Mouse (Mus musculus) thymus, postnatal 36 days (tissue): Measurements from ENCODE around the gene Gm49403.
"Not testable (repeated sequence)": the region's sequence is repeated elsewhere in the genome, so short reads cannot be mapped to it uniquely, and the experiment has no call there.

Experiments used
- DNase-seq, 2 experiments: peaks; one replicate each; pipeline ENCODE4 v3.0.0; 2022; ENCODE audit warnings: mixed read lengths in 2 of 2

Gene Gm49403

DNA sequence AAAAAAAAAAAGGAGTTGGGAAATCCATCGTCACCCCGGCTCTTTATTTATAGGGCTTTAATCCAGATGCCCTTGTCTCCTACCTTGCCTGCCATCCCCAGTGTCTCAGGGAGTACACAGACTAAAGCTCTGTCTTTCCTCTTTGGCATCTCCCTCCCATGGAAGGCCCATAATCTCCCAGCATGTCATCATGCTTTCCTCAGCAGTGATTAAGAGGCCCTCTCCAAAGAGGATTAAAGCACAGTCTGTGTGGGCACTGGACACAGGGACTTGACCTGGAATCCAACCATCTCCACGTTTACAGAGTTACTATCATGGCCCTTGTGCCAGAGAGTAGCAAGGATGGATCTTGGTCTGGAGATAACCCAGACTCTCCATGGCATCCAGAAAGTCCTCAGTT is at the start of gene Gm49403, which contains the start of gene Lbhd1:
Gene Gm49403, plus strand, starts transcription at position 315 of the 400 bp plus-strand sequence.
Gene Lbhd1, plus strand, starts transcription at position 117 of the 400 bp plus-strand sequence.
- no peak for DNase-seq

DNA sequence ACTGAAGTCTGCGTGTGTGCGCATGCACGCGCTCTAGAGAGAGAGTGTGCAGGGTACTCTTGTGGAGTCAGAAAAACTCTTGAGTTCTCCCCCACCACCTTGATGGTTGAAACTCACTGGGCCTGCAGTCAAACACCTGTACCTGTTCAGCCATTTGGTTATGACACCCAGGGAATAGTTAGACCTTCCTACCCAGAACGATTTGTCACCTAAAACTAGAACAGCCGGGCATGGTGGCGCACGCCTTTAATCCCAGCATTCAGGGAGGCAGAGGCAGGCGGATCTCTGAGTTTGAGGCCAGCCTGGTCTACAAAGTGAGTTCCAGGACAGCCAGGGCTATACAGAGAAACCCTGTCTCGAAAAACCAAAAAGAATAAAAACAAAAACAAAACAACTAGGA is 47.4 kb upstream of the Gm49403 start:
- DNase-seq: not testable (repeated sequence)

DNA sequence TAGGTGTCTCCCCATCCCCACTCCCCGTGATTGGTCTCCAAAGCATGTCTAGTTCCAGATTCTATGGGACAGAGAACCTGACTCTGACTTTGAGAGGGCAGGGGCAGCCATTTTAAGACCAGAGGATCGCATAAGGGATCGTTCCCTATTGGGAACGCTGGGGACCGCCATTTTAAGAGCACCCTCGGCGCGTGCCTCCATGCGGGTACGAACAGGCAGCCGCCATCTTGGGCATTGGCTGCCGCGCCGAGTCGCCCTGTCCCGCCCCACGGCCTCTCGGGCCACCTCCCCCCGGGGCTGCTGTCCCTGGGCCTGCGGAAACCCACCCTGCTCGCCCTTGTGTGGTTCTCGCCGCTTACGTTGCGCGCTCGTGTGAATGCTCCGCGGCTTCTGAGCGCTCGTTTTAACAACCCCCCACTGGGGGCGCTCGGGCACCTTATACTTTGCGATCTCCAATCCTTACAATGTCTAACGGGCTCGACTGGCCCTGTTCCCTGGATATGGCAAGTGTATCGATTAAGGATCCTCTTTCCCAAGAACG is 46.4 kb upstream of the Gm49403 start, which contains the start of gene Bscl2:
Gene Bscl2, plus strand, starts transcription at position 217 of the 541 bp plus-strand sequence.
- DNase-seq: peak; percentile 81 to 85

DNA sequence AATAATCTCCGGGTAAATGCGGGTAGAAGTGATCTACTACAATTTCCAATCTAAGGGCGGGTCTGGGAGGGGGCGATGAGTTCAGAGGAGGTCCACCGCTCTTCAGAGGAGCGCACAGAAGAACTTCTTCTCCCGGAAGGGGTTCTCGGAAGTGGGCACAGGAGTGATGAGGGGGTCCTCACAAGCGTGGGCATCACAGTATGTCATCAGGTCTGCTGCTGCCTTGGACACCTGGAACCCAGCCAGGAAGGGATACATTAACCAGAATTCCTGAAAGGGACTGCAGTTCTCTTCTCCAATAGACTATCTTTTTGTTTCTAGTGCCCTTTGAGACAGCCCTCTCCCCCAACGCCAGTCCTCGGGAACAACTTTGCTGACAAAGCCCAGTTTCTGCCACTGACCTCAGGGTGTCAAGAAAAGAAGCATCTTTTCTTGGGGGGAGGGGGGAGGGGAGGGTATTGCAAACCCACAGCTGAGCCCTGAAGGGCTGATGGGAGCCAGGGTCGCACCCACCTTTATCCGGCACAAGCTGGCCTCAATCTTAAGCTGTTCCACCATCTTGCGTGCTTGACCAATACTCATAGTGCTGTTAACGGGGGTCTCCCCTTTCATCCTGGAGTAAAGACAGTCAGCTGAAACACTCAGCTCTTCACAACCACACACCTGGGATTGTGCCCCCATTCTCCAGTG is 45.5 kb upstream of the Gm49403 start:
- DNase-seq: no peak

DNA sequence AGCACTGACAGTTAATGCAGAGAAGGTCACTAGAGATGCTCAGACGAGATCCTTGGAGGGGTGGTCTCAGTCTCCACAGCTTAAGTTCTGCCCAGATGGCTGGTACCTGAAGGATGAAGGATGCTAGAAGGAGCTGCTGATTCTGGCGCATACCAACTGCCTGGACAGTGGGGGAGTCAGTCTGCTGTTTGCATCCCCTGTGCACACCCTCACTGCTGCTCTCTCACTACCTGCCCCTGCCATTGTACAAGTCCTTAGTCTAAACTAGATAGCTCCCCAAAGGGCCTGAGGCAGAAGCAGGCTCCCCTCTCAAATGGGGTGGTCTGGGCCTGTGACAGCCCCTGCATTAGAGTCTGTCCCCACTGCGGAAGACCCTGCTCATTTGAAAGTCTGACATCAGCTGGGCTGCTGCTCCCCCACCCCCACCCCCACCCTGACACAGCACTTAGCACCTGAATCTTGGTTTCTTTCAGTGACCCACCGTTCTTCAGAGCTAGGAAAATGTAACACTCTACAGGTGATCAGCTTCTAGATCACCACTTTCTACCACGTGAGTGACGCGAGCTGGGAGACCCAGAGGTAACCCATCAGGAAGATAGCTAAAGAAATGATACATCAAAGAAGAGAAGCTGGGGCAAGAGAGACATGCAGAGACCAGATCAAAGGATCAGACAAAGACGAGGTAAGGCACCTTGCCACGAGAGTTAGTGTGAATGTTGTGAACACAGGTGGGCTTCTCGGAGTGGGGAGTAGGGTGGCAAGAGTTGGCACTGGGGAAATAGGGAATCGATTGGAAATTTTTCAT is 44.4 kb upstream of the Gm49403 start, which contains the start of gene Gng3:
Gene Gng3, minus strand, starts transcription at position 92 of the 805 bp plus-strand sequence.
- no peak for DNase-seq

DNA sequence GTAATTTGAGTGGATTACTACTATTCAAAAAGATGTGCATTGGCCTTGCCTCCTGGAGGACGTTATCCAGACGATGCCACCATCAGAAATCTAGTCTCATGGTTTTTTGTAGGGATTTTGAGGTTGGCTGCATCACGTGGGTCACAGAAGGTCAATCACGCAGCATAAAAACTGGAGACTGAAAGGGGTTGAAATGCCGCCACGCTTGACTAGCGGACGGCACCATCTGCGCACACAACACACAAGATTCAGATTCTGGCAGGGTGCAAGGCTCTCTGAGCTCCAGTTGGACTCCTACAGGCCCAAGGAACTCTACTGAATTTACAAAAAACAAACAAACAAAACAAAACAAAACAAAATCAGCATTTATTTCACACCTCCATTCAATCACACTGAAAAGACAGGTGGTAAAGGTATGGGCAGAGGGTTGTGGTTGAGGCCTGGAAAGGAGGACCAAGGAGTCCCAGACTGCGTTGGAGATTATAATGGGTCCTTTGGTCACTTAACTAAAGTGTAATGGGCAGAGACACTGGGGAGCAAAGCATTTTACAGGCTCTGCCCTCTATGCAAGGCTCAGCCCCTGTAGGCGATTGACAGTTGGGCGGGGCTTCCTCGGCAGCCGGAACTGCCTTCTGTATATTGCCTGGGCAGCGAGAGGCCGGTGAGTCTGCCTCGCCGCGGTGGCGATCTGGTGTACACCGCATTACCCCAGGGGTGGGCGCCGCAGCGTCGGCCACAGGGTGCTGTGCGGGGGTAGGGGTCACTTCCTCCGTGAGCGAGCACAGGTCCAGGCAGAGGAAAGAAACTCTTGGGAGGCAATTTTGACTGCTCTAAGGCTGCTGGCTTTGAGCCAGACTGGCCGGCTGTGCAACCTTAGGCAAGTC is 43.6 kb upstream of the Gm49403 start:
- DNase-seq: peak; percentile 63 to 68

DNA sequence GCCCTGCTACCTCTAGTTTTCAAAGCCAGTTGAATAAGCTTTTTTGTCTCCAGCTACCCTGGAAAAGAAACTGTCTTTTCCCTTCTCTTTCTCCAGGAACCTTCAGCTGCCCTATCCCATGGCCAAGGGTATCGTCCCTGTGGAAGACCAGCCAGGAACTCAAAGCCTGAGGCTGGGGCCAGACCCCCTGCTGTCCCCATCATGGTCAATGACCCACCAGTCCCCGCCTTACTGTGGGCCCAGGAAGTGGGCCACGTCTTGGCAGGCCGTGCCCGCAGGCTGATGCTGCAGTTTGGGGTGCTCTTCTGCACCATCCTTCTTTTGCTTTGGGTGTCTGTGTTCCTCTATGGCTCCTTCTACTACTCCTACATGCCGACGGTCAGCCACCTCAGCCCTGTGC is 42.7 kb upstream of the Gm49403 start:
- no peak for DNase-seq

DNA sequence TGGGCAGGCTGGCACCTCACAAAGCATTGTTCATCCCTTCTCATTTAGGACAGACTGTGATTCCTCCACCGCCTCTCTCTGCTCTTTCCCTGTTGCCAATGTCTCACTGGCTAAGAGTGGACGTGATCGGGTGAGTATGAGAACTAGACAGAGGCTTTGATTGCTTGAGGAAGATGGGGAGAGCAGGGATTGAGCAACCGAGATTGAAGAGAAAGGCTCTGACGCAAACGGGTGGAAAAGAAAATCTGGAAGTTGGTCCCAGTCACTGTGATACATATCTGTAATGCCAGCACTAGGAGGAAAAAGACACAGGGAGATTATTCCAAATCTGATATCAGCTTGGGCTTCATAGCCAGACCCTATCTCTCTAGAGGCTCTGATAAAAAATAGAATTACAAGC is 40.8 kb upstream of the Gm49403 start:
- DNase-seq: no peak

DNA sequence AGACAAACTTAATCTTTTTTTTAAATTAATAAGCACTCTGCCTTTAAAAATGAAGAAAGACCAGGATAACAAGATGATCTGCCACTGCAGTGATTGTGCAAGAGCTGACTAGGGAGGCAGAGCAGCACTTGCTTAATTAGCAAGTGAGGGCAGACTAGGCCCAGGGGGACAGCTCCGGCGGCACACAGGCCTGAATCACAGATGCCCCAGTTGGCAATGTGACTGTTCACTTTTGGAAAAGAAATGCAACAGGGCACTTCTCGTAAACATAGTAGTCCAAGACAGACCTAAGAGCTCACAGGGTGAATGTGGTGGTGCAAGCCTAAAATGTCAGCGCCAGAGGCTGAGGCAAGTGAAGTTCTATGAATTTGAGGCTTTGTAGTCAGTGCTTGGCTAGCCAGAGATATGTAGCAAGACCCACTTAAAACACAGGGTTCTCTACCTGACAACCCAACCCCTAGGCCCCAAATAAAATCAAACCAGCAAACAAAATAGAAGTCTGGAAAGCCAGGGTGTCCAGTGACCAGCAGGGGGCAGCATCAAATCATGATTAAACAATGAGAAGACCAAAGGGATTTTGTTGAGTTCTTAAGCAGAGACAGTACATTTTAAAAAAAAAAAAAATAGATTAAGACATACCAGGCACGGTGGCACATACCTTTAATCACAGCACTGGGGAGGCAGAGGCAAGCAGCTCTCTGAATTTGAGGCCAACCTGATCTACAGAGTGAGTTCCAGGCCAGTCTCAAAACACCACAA is 39.2 kb upstream of the Gm49403 start:
- peak; percentile 61 to 72 for DNase-seq

DNA sequence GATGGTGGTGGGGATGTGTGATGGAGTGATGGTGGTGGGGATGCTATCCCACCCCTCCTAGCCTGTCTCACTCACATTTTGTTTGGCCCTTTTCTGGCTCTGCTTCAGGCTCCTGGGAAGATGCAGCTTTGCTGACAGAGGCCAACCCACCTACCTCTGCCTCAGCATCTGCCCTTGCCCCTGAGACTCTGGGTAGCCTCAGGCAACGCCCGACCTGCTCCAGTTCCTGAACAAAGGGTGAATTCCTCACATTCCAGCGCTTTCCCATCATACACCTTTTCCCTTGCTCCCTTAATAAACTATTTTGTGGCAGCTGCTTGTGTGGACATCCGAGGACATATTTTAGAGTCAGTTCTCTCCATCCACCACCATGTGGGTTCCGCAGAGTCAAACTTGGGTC is 35.4 kb upstream of the Gm49403 start:
- DNase-seq: no peak

DNA sequence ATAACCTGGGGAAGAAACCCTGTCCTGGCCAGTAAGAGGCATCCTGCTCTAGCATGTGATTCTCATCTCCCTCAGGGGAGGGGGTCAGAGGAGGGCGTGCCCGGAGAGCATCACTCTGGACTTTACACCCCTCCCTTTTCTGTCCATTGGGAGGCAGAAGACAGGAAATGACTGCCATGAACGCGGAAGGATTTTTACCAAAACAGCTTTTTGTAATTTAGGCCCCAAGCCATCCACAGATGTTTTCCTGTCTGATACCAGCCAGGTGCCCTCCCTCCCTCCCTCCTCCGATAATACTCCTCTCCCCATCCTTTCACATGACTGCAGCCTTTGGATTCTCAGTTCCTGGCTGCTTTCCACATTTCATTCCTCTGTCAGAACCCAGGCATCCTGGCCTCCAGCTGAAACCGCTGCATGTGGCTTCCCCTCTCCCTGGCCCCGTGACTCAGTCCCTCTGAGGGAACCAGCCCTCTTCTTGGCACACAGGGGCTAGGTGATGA is 33.3 kb upstream of the Gm49403 start, which contains the start of gene Lrrn4cl:
Gene Lrrn4cl, plus strand, starts transcription at position 367 of the 500 bp plus-strand sequence.
- DNase-seq: no peak

DNA sequence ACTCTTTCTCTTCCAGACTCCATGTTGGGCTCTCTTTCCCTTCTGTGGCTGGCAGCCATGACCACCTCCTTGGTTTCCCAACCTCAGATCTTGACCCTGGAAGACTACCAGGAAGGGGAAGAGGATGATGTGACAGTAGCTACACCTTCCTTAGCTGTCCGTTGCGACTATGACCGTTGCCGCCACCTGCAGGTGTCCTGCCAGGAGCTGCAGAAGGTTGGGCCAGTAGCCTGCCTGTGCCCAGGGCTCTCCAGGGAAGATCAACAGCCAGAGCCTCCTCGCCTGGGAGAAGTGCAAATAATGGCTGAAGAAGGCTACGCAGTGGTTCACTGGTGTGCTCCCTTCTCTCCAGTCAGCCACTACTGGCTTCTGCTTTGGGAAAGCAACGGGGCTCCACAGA is 32.1 kb upstream of the Gm49403 start:
- DNase-seq: no peak

DNA sequence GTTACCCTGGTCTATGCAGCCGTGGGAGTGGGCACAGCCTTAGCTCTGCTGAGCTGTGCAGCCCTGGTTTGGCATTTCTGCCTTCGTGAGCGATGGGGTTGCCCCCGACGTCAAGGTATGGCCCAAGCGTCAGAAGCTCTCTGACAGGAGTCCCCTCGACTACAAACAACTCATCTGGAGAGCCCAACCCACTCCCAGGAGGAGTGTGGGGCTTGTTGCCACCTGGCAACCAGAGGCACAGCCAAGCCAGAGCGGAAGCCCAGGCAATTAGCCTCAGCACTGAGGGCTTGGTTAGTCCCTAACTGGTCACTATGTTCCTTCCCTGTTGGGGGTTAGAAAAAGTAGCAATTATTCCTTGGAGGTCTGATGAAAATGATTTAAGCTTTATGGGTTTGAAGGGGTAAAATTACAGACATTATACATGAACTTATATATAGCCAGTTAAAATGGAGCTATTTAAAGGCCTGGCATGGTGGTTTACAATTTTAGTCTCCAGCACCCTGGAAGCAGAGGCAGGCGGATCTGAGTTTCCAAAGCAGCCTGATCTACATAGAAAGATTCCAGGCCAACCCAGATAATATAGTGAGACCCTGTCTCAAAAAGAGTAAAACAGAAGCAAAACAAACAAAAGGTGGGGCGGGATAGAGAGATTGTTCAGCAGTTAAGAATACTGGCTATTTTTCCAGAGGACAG is 31.3 kb upstream of the Gm49403 start:
- no peak for DNase-seq

DNA sequence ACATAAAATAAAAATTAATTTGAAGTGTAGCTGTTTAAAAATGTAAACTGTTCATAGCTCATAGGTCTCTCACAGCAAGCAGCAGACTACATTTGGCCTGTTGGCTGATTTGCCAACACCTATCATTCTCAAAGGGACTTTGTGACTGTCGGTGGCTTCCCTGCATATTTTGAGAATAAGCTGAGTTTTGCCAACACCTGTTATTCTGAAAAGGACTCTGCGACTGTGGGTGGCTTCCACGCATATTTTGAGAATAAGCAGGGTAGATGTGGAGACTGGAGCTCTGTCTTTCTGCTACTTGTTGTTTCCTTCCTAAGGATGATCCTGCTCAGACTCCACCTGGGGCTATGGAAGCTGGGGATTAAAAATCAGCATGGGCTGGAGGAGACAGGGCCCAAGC is 30.6 kb upstream of the Gm49403 start:
- no peak for DNase-seq

DNA sequence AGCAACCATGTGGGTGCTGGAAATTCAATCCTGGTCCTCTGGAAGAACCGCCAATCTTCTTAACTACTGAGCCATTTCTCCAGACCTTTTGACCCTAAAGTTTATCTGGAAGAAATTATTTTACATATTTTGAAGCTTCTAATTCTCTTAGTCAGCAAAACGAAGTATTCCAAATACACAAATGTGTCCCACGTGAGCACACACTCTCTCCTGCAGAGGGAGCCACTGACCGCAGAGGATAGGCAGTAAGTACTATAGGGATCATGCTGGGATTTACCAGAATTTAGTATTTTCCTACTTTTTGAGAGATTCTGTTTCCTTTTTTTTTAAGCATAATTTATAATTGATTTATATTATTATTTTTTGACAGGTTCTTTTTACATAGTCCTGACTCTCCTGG is 26.0 kb upstream of the Gm49403 start:
- DNase-seq: peak; percentile 41 to 46

DNA sequence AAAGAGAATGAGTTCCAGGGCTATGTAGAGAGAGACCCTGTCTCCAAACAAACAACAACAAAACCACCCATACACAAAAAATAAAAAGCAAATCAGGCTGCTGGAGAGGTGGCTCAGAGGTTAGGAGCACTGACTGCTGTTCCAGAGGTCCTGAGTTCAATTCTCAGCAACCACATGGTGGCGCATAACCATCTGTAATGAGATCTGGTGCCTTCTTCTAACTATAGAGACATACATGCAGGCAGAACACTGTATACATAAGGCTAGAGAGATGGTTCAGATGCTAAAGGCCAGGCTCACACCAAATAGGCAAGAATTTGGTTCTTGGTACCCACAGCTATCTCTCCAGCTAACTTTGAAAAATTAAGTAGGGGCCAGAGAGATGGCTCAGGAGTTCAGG is 24.7 kb upstream of the Gm49403 start:
- peak; percentile 52 to 54 for DNase-seq

DNA sequence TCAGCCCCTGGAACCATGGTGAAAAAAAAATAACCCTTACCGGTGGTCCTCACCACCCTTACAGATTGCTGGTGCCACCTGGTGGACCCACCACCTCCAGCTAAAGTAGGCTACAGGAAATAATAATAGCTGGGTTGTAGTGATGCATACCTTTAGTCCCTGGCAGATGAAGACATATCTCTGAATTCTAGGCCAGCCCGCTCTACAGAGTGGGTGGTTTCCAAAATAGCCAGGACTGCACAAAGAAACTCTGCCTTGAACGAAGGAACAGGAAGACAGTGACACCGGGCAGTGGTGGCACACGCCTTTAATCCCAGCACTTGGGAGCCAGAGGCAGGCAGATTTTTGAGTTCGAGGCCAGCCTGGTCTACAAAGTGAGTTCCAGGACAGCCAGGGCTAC is 19.5 kb upstream of the Gm49403 start:
- DNase-seq: no peak

DNA sequence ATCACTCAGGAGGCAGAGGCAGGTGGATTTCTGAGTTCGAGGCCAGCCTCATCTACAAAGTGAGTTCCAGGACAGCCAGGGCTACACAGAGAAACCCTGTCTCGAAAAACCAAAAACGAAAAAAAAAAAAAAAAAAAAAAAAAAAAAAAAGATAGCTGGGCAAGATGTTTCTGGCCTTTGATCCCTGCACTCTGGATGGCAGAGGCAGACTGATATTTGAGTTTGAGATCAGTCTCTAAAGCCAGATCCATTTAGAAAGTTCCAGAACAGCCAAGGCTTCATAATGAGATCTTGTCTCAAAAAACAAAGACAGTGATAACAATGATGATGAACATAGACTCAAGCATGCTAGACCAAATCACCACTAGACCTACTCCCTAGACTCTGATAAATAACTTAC is 13.3 kb upstream of the Gm49403 start:
- not testable (repeated sequence) for DNase-seq

DNA sequence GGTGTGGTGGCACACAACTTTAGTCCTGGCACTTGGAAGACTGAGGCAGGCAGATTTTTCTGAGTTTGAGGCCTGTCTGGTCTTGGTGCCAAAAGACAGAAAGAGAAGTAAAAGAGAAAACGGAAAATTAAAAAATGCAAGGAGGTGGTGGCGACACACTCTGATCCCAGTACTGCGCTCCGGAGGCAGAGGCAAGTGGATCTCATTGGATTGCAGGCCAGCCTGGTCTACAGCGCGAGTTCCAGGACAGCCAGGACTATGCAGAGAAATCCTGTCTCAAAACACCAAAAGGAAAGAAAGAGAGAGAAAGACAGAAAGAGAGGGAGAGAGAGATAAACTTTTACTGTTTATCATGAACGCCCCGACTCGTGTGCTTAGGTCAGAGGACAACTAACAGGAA is 12.9 kb upstream of the Gm49403 start:
- DNase-seq: no peak

DNA sequence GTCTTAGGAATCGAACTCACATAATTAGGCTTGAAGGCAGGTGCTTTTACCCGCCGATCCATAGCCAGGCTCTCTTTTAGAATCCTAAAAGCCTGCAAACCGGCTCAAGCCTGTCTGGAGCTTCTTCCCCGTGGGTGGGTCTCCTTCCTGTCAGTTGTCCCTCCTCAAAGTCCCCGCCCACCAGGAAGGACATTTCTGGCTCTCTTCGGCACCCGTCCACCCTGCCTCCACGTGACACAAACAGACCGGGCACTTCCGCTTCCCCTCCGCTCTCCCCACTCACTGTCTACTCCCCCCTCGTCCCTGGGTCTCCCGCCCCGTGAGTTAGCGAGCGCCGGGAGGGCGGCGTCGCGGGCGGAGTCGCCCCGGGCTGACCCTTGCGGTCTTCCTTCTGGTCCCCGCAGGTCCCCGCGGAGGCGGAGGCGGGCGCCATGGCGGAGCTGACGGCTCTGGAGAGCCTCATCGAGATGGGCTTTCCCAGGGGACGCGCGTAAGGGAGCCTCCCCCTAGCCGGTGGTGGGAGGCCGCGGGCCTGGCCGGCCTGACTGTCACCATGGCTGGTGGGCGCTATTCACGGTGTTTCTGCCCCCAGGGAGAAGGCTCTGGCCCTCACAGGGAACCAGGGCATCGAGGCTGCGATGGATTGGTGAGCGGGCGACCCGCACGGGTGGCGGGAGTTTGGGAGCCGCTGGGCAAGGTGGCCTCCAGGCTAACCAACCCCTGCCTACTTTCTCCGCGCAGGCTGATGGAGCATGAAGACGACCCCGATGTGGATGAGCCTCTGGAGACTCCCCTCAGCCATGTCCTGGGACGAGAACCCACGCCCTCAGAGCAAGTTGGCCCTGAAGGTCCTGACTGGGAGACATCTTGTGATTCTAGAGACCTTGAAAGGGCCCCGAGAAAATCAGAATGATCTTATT is 12.2 kb upstream of the Gm49403 start, which contains the start of gene Ubxn1:
Gene Ubxn1, plus strand, starts transcription at position 230 of the 920 bp plus-strand sequence.
- peak; percentile 97 for DNase-seq
